Mouse (Mus musculus): ENCODE measurements around the gene Zscan4-ps2. TPM values are rescaled to one million over a fixed set of nuclear protein-coding genes. Genes with fewer than 3 reads are reported as not detected.
"Not testable (repeated sequence)": the region's sequence is repeated elsewhere in the genome, so short reads cannot be mapped to it uniquely, and the experiment has no call there.

Gene Zscan4-ps2
- polyA plus RNA-seq (2016; fragmentation: Nextera tagmentation; extraction: Ambion mirVana): not detected in 2 replicates

GRCm38 (mm10) chr7:11514010-11514409, at the start of gene Zscan4-ps2:
Gene Zscan4-ps2, plus strand, starts transcription at chr7:11514310.
- H3K4me3 ChIP-seq, H3K27ac ChIP-seq: not testable (repeated sequence)
- 76% methylated on average over 1 of the region's 1 CpGs for WGBS

More at GRCm38 (mm10) chr7:11514010-11514409, at the start of gene Zscan4-ps2:
- not testable (repeated sequence) for H3K27me3 ChIP-seq; H3K4me1 ChIP-seq; H3K9ac ChIP-seq; H3K4me2 ChIP-seq (replicated peaks); H3K36me3 ChIP-seq; ATAC-seq (ENCODE audit: insufficient number of reproducible peaks, insufficient read depth, low FRiP score, low TSS enrichment); H3K9me3 ChIP-seq

Other genes starting within 250 kb of the Zscan4-ps2 start
- not detected in 2 replicates for gene Zscan4e, start 203.6 kb upstream of the Zscan4-ps2 start, polyA plus RNA-seq (2016; fragmentation: Nextera tagmentation; extraction: Ambion mirVana)
- gene Zscan4f, start 116.4 kb upstream of the Zscan4-ps2 start, polyA plus RNA-seq (2016; fragmentation: Nextera tagmentation; extraction: Ambion mirVana): not detected in 2 replicates
- not detected in 2 replicates for gene Zscan4-ps3, start 95.0 kb downstream of the Zscan4-ps2 start, polyA plus RNA-seq (2016; fragmentation: Nextera tagmentation; extraction: Ambion mirVana)
- gene Vmn1r72, start 165.8 kb downstream of the Zscan4-ps2 start, polyA plus RNA-seq (2016; fragmentation: Nextera tagmentation; extraction: Ambion mirVana): not detected in 2 replicates
- not detected in 2 replicates for gene Vmn1r73, start 216.0 kb downstream of the Zscan4-ps2 start, polyA plus RNA-seq (2016; fragmentation: Nextera tagmentation; extraction: Ambion mirVana)

Measured in embryonic facial prominence, embryonic 12.5 days (tissue).